Mouse (Mus musculus) lung, adult 2 months (tissue): ENCODE measurements around the gene Higd1c.

Experiments
- CTCF ChIP-seq: fragments of 200-500 bp; IDR thresholded peaks from 2 replicates; pipeline ENCODE4 v1.5.1; 2011; ENCODE audit warnings: mild to moderate bottlenecking, low read length, control low read depth; ENCODE audit not compliant: insufficient read depth
- POLR2A ChIP-seq: fragments of 200-500 bp; IDR thresholded peaks from 2 replicates; pipeline ENCODE4 v1.6.1; 2011; ENCODE audit warnings: low read depth, mild to moderate bottlenecking, control low read depth, low read length, borderline replicate concordance; ENCODE audit errors: extremely low read depth

DNA sequence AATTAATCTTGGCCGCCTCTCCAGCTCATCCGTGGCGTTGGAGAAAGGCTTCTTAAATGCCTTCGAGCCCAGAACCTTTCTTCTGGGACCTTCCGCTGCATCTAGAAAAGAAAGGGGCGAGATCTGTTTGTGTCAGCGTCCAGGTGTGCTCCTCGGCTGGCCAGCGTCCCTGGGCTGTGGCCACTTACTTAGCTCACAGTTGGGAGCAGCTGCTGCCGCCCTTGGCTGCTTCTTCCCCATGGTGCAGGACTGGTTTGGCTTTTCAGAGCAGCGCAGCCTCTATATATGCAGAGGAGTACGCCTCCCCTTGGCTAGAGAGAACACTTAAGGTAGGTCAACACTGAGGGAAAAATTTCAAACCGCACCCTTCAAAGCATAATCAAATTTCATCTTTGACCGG is 59.6 kb downstream of the Higd1c start:
- peak; percentile 92; the same call in 1 of the 2 replicates for TF ChIP-seq POLR2A
- TF ChIP-seq CTCF, result no peak
